Mouse (Mus musculus): ENCODE measurements at regions not wholly inside any gene's neighbourhood (a gene's known extent, or its start where the extent isn't known, plus 50 kb on each side); places are given as distances from the start of the nearest gene placed in this dataset.

DNA sequence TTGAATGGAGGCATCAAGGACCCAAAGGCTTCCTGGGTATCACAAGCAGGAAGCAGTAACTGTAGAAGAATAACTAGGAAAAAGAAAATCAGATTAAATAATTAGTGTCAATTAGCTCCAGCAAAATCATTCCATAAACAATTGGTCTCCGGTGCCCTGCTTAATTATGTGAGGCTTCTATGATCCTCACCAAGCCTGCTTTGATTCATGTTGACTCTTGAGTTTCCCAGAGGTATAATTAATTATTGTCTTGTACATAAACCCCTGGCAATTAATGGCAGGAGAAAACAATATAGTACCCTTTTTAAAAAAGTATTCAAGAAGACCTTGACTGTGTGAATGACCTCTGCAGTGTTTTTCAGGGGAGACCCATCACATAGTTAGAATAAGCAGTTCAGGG, 61.5 kb upstream of the Sp8 start:
- H3K36me3 ChIP-seq (ENCODE audit: insufficient read depth): no peaks in the 10 kb centered on the region
- ATAC-seq (ENCODE audit: insufficient read depth): no peak
- H3K4me1 ChIP-seq (ENCODE audit: insufficient read depth): no peaks in the 10 kb centered on the region
- no peak for TF ChIP-seq CTCF (IDR thresholded peaks at IDR 0.05; ENCODE audit: low read depth)
- WGBS: 51% methylated on average over 1 of the region's 1 CpGs
- H3K9me3 ChIP-seq (ENCODE audit: low read depth, low read length): no peaks in the 10 kb centered on the region
- DNase-seq: no peak
- H3K27me3 ChIP-seq (ENCODE audit: insufficient read depth, low read length): no peaks in the 10 kb centered on the region
- no peak overlapping the region for H3K27ac ChIP-seq (ENCODE audit: low read depth)
- H3K4me3 ChIP-seq (ENCODE audit: low read depth, low read length): no peak overlapping the region
- H3K4me2 ChIP-seq: no peak overlapping the region
- H3K9ac ChIP-seq: no peak overlapping the region

DNA sequence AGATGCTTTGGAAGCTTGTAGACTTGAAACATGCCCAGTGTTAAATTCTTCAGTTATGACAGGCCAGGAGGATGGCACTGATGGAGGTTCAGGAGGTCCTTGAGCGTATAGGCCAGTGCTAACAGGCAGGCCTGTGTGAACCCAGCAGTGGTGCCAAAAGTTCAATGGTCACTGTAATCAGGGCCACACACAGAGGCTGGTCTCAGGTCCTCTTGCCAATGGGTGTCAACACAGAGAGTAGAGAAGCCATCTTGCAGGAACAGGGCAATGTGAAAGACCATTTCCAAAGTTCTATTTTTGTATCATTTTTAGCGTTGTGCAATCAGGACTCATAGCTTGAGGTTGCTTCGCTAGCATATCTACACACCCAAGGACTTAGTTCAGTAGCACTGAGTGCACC, 64.2 kb upstream of the Sp8 start:
- no peak for TF ChIP-seq CTCF (IDR thresholded peaks at IDR 0.05; ENCODE audit: low read depth)
- H3K4me3 ChIP-seq (ENCODE audit: low read depth, low read length): no peak overlapping the region
- H3K9ac ChIP-seq: no peak overlapping the region
- no peak overlapping the region for H3K4me2 ChIP-seq
- H3K27ac ChIP-seq (ENCODE audit: low read depth): no peak overlapping the region
- no peaks in the 10 kb centered on the region for H3K27me3 ChIP-seq (ENCODE audit: insufficient read depth, low read length)
- no peak for ATAC-seq (ENCODE audit: insufficient read depth)
- H3K4me1 ChIP-seq (ENCODE audit: insufficient read depth): no peaks in the 10 kb centered on the region
- no peaks in the 10 kb centered on the region for H3K36me3 ChIP-seq (ENCODE audit: insufficient read depth)
- no peak for DNase-seq
- 83% methylated on average over 3 of the region's 3 CpGs for WGBS
- H3K9me3 ChIP-seq (ENCODE audit: low read depth, low read length): no peaks in the 10 kb centered on the region

DNA sequence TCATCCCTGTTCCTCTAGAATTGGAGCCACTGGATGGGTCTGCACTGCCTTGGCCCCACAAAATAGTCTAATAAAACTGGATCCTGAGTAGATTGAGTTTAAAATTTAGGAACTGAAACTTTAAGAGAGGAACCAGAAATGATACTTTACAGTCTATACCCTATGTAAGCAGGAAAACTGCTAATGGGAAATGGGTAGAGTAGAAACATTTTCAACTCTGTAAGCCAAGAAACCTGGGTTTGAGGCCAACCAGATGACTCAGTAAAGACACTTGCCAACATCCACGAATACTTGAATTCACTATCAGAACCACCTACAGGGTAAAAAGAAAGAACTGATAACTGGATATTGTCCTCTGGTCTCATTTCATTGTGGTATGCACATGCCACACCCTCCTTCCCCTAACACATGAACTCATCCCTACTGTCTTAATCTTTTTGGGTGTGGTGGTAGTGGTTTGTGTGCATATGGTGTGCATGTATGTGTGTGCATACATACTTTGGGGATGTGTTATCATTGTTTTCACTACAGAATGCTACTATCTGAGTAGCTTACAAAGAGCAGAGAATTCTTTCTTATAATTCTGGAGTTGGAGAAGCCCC, 70.6 kb upstream of the Sp8 start:
- Histone ChIP-seq H3K36me3 (ENCODE audit: insufficient read depth) (no peaks in the 10 kb centered on the region), H3K27ac (ENCODE audit: low read depth) (no peak overlapping the region), H3K9ac (no peak overlapping the region), H3K9me3 (ENCODE audit: low read depth, low read length) (no peaks in the 10 kb centered on the region), H3K4me3 (ENCODE audit: low read depth, low read length) (no peak overlapping the region), H3K27me3 (ENCODE audit: insufficient read depth, low read length) (no peaks in the 10 kb centered on the region), H3K4me2 (no peak overlapping the region), H3K4me1 (ENCODE audit: insufficient read depth) (no peaks in the 10 kb centered on the region)
- ATAC-seq (ENCODE audit: insufficient read depth) (no peak), DNase-seq (no peak)
- TF ChIP-seq CTCF (IDR thresholded peaks at IDR 0.05; ENCODE audit: low read depth): no peak
- 52% methylated on average over 1 of the region's 1 CpGs for WGBS

DNA sequence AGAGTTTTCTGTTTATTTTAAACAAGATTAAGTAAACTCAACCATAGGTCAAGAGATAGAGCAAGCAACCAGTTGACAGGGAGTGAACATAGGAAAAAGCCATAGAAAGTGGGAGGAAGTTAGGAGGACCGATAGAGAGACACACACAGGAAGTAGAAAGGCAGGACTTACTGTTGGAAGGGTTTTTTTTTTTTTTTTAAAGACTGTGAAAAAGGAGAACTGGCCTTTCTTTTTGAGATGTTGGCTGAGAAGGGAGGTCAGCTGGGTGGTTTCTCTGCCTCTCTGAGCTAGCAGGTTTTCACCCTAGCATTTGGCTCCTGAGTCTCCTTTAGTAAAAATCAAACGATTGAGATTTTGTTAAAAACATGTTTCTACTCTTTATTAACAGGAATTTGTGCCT, 73.3 kb upstream of the Sp8 start:
- H3K4me2 ChIP-seq: no peak overlapping the region
- H3K4me3 ChIP-seq (ENCODE audit: low read depth, low read length): no peak overlapping the region
- 48% methylated on average over 2 of the region's 2 CpGs for WGBS
- no peaks in the 10 kb centered on the region for H3K36me3 ChIP-seq (ENCODE audit: insufficient read depth)
- no peak overlapping the region for H3K9ac ChIP-seq
- no peak overlapping the region for H3K27ac ChIP-seq (ENCODE audit: low read depth)
- no peaks in the 10 kb centered on the region for H3K27me3 ChIP-seq (ENCODE audit: insufficient read depth, low read length)
- no peaks in the 10 kb centered on the region for H3K4me1 ChIP-seq (ENCODE audit: insufficient read depth)
- no peak for TF ChIP-seq CTCF (IDR thresholded peaks at IDR 0.05; ENCODE audit: low read depth)
- ATAC-seq (ENCODE audit: insufficient read depth): no peak
- no peak for DNase-seq
- no peaks in the 10 kb centered on the region for H3K9me3 ChIP-seq (ENCODE audit: low read depth, low read length)

DNA sequence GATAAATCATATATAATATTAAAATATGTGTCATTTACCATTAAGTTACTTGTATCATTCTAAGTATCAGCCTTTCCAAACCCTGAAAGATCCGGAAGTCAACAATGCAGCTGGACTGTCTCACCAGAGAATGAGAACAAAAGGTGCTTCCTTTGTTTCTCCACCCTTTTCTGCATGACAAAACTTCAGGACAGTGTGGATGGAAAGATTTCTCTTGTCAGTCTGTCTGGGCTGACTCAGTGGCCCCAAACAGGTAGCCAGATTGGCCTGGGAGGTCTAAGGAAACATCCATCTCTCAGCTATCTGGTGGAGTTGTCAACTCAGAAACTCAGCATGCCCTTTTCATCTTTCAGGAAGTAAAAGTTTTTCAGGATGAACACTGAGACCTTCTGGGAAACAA, 79.7 kb upstream of the Sp8 start:
- DNase-seq (no peak), ATAC-seq (ENCODE audit: insufficient read depth) (no peak)
- H3K27ac ChIP-seq (ENCODE audit: low read depth): no peak overlapping the region
- no peaks in the 10 kb centered on the region for H3K4me1 ChIP-seq (ENCODE audit: insufficient read depth)
- no peaks in the 10 kb centered on the region for H3K27me3 ChIP-seq (ENCODE audit: insufficient read depth, low read length)
- no peaks in the 10 kb centered on the region for H3K36me3 ChIP-seq (ENCODE audit: insufficient read depth)
- WGBS: 63% methylated on average over 1 of the region's 1 CpGs
- no peak overlapping the region for H3K9ac ChIP-seq
- no peak for TF ChIP-seq CTCF (IDR thresholded peaks at IDR 0.05; ENCODE audit: low read depth)
- H3K9me3 ChIP-seq (ENCODE audit: low read depth, low read length): no peaks in the 10 kb centered on the region
- no peak overlapping the region for H3K4me2 ChIP-seq
- H3K4me3 ChIP-seq (ENCODE audit: low read depth, low read length): no peak overlapping the region

DNA sequence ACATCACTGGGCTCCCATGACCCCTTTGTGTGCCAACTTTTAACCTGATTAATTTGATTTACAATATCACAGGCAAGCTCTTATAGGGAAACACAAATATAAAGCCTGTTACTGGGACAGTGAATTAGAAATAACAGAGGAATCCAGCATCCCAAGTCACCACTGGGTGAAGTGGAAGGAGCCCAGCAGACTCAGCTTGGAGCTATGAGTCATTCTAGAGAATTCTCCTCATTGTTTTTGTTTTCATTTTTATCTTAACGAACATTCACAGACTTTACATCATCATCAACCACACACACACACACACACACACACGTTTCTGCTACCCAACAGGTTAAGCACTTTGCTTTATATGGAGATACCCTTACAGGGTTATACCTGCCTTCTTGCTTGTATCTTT, 92.1 kb upstream of the Sp8 start:
- Histone ChIP-seq H3K36me3 (ENCODE audit: insufficient read depth) (no peaks in the 10 kb centered on the region), H3K27me3 (ENCODE audit: insufficient read depth, low read length) (no peaks in the 10 kb centered on the region), H3K27ac (ENCODE audit: low read depth) (no peak overlapping the region), H3K4me3 (ENCODE audit: low read depth, low read length) (no peak overlapping the region), H3K9me3 (ENCODE audit: low read depth, low read length) (no peaks in the 10 kb centered on the region), H3K4me1 (ENCODE audit: insufficient read depth) (no peaks in the 10 kb centered on the region), H3K4me2 (no peak overlapping the region), H3K9ac (no peak overlapping the region)
- WGBS: 66% methylated on average over 2 of the region's 2 CpGs
- DNase-seq: no peak
- ATAC-seq (ENCODE audit: insufficient read depth): no peak
- no peak for TF ChIP-seq CTCF (IDR thresholded peaks at IDR 0.05; ENCODE audit: low read depth)

DNA sequence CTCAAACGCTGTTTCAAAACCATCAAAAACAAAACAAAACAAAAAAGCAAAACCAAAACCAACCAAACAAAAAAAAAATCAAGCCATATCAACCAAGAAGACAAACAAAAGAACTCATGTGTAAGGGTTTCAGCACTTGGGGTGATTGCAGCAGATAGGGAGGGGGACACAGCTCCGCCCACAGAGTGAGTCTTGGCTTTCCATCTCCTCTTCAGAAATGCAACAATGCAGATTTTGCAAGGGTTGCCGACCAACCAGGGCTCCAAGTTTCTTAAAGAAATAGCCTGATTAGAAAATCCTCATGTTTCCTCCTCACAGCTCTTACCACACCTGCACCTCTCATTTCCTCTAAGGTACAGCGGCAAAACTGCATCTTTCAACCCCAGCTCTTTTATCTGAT, 107.0 kb upstream of the Sp8 start:
- Histone ChIP-seq H3K4me2 (no peak overlapping the region), H3K36me3 (ENCODE audit: insufficient read depth) (no peaks in the 10 kb centered on the region), H3K4me3 (ENCODE audit: low read depth, low read length) (no peak overlapping the region), H3K27ac (ENCODE audit: low read depth) (no peak overlapping the region), H3K27me3 (ENCODE audit: insufficient read depth, low read length) (no peaks in the 10 kb centered on the region), H3K9me3 (ENCODE audit: low read depth, low read length) (no peaks in the 10 kb centered on the region), H3K9ac (no peak overlapping the region), H3K4me1 (ENCODE audit: insufficient read depth) (no peaks in the 10 kb centered on the region)
- no peak for TF ChIP-seq CTCF (IDR thresholded peaks at IDR 0.05; ENCODE audit: low read depth)
- no peak for ATAC-seq (ENCODE audit: insufficient read depth)
- DNase-seq: no peak
- 60% methylated on average over 4 of the region's 4 CpGs for WGBS

DNA sequence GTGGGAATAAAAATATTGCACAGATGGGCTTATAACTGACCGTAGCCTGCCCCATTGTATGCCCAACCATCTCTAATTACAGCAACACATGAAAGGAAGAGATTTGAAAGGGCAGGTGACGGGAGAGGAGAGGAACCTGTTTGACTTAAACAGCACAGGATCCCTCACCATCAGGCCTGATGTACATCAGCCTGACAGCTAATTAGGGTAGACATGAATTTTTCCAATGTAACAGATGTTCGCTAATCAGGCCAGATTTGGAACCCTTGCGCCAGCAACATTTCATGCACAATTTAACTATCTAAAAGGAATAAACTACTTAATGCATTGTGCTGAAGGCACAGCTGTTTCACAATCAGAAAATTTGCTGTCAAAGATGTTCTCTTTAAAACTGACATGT, 120.2 kb upstream of the Sp8 start:
- Histone ChIP-seq H3K27me3 (ENCODE audit: insufficient read depth, low read length) (no peaks in the 10 kb centered on the region), H3K27ac (ENCODE audit: low read depth) (no peak overlapping the region), H3K36me3 (ENCODE audit: insufficient read depth) (no peaks in the 10 kb centered on the region), H3K9me3 (ENCODE audit: low read depth, low read length) (no peaks in the 10 kb centered on the region), H3K4me2 (no peak overlapping the region), H3K4me1 (ENCODE audit: insufficient read depth) (no peaks in the 10 kb centered on the region), H3K4me3 (ENCODE audit: low read depth, low read length) (no peak overlapping the region), H3K9ac (no peak overlapping the region)
- ATAC-seq (ENCODE audit: insufficient read depth): peak; percentile 84
- DNase-seq: peak; percentile 74
- WGBS: 38% methylated on average over 4 of the region's 4 CpGs
- no peak for TF ChIP-seq CTCF (IDR thresholded peaks at IDR 0.05; ENCODE audit: low read depth)
